Mouse (Mus musculus): ENCODE results near the gene Slc16a6. TPM values are rescaled to one million over a fixed set of nuclear protein-coding genes. Genes with fewer than 3 reads are reported as not detected.
"Not testable (repeated sequence)": the region's sequence is repeated elsewhere in the genome, so short reads cannot be mapped to it uniquely, and the experiment has no call there.

Gene Slc16a6
- polyA plus RNA-seq (2017; shearing (Covaris generic)), result 10 to 100 TPM; 22.4 to 30.5 (median 26.4) TPM

DNA sequence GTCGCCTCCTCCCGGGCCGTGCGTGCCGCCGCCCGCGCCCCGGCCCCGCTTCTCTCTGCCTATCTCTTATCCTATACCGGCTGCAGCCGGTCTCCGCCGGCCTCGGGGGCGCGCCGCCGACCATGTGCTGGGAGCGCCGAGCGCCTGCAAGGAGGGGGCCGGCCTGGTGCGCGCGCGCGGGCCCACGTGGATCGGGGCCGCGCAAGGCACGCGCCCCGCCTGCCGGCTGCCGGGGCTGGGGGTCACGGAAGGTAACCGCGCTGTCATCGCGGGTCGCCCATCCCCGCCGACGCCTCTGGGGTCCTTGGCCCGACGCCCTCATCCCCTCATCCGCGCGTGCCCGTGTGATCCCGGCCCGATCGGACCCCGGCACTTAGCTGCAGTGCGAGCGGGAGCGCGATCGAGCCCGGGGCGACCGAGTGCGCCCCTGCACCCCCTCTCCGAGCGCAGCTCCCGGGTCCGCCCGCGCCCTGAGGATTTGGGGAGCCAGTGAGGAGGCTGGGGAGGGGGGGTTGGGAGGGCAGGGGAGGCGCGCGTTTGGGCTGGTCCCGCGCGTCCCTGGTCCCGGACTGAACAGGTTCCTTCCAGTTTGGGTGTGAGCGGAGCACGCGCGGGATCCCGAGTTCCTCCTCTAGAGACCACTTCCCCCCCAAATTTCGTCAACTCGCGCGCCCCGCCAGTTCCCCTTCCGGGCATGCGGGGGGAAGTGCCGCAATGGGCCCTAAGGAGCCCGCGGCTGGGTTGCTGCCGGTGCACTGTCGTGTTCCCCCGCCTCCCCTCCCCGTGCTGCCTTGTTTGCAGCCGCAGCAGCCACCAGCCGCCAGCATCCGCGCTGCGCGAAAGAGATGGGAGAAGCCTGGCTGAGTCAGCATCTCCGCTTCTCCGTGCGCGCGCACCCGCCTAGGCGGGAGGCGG is at the start of gene Slc16a6, which contains the start of gene Arsg:
Gene Slc16a6, minus strand, starts transcription at position 428 of the 915 bp plus-strand sequence.
Gene Arsg, plus strand, starts transcription at position 204 of the 915 bp plus-strand sequence.
- ATAC-seq, result peak; percentile 73

DNA sequence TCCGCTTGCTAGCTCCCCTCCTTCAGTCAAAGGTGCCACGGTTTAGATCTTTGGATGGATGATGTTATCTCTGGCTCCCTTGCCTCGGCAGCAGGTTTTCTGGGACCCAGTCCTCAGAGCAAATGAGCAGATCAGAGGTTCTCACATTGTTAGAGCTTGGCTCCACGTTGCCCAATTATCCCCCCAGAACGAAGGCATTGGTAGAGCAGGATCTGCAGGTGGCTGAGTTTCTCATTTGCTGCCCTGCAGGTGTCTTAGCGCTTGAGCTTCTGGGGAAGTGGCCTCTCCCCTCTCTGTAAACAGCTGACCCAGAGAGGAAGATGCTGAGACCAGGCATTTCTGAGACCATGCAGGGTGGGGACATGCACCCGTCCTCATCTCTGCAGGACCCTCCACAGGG is 47.6 kb upstream of the Slc16a6 start:
- ATAC-seq, result no peak

DNA sequence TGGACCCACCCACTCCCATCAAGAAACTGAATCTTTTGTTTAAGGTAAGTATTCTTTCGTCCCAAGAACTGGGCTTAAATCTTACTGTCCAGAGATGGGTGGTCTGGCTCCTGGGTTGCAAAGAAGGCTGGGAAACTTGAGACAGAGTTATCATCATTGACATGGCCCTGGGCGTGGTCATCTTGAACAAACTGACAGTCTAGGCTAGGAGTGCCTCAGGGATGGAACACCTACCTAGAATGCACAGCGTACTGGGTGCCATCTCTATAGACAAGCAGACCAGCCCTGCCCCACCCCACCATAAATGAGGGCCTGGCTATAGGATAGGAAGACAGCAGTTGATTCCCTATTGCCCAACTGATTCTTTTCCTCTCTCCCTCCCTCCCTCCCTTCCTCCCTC is 44.4 kb upstream of the Slc16a6 start:
- no peak for ATAC-seq

DNA sequence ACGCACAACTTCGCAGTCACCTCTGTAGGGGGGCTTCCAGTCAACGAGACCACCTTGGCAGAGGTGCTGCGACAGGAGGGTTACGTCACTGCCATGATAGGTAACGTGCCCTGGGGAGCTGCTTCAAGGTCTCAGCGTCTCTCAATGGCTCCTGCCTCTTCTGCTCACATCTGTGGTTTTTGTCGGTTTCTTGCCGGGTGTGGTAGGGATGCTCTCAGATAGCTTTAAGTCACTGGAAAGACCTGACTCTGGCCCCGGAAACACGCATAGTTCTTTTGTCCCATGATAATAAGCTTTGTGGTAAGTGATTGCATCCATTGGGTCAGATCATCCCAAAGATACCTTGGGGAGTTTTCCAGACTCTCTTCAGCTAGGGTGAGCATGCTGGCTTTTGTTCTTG is 43.9 kb upstream of the Slc16a6 start:
- ATAC-seq, result no peak

DNA sequence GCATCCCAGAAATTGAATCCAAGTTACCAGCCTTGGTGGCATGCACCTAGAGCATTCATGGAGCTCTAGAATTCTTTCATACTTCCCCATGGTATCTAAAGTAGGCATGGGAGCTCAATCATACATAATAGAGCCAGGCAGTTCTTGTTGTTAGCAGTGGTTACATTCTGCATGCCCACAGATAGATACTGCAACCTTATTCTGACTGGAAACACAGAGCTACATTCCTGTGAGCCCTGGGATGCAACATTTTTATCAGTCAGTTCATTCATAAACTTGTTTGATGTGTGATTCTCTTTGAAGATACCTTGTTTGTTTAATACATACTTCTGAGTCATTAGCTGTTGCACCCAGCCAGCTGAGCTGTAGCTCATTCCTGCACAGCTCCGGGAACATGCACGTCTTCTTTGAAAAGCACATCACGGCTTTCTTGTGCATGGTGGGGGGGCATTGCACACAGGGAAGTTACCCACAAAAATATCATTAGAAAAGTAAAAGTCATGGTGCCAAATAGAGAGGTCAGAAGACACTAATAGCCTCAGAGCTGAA is 40.7 kb upstream of the Slc16a6 start:
- ATAC-seq, result no peak

DNA sequence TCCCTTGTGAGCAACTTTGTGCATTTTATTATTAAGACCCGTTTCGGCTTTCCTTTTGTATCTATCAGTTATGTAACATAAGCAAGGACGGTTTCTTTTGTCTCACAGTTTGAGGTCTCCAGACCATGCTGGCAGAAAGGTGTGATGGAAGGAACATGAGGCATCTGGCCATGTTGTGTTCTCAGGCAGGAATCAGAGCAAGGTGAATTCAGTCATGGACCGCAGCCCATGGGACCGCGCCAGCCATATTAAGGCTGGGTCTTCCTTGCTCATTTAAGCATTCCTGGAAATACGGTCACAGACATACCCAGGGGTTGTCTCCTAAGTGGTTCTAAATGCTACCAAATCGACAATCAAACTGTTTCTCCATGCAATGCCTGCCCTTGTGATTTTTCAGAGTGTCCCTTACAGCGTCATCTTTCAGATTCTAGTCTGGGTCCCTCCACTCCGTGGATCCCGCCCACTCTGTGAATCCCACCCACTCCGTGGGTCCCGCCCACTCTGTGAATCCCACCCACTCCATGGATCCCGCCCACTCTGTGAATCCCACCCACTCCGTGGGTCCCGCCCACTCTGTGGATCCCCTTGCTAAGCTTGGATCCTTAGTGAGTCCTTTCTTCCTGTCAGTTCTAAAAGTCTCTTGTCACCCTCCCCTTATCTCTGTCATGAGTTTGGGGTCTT is 39.7 kb upstream of the Slc16a6 start:
- no peak for ATAC-seq

DNA sequence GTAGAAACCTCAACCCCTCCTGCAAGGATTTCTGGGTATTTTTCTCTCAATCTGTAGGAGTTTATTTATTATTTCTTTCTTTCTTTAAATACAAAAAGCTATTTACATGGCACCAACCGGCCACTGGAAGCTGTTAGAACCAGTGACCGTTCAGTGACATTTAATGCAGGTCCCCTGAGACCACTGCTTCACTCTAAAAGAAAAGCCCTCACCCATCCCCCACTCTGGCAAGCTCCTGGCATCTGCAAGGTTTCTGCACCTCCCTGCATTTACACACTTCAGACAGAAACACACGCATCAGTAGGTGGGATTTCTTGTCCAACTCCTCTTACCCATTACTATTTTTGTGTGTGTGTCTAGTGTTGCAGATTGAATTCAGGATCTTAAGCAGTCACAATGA is 33.7 kb upstream of the Slc16a6 start:
- ATAC-seq, result no peak

DNA sequence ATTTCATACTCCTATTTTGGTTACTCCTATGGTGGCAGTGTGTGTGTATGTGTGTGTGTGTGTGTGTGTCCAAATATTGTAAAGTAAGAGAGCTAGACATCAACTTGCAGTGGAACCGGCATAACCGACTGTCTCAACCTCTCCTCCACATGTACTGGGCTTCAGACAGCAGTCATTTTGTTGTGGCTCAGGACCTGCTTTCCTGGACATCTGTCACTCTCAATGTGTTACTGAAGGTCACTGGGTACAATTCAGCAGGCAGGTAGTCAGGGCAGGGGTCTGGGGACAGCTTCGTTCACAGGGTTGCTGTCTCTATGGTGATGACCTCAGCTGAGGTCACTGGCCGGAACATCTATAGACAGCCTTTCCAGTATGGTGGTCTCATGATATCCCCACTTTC is 32.4 kb upstream of the Slc16a6 start:
- ATAC-seq, result no peak

DNA sequence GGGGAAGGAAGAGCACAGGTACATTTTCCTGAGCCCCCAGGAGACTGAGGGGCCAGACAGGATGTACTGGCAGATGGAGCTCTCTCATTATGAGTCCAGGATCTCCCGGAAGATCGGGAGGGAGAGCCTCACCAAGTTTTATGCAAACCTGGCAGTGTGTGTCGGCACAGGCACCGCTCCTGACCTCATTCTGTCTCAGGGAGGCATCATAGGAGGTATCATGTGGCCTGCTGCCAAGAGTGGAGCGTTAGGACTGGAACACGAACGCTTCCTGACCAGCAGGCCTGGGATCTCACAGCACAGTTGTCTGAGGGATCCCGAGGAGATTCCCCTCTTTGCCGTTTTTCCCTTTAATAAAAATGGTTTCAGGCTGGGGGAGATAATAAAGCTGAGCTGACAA is 31.6 kb upstream of the Slc16a6 start:
- ATAC-seq, result no peak

DNA sequence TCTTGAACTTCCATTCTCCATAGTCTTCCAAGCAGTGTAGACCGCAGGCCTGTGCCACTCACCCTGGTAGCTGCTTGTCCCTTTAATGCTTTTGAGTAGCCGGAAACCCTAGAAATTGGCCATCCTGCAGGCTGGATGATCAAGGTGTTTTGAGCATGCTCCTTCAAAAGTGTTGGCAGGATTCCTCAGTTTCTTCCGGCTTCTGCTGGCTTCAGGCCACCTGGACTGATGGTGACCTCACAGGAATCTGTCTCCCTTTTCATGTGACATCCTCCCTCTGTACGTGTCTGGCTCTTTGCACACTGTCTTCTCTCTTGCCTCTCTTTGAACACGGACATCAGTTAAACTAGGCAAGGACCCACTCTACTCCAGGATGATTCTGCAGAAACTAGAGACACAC is 26.8 kb upstream of the Slc16a6 start:
- no peak for ATAC-seq

DNA sequence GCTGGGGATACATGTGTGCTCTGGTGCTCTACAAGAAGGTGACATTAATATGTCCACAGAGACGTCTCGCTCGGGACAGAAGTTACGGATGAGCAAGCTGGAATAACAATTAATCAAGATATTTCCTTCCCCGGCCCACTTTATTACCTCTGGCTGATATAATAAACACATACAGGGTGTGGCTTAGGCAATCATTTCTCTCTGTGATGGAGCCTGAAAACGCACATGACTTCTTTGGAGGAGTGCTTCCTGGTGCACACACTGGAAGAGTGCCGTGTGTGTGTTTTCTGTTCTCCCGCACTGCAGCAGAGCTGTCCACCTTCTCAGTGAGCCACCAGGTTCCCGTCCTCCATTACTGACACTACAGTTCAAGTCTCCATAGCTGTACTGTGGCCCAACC is 24.6 kb upstream of the Slc16a6 start:
- no peak for ATAC-seq

DNA sequence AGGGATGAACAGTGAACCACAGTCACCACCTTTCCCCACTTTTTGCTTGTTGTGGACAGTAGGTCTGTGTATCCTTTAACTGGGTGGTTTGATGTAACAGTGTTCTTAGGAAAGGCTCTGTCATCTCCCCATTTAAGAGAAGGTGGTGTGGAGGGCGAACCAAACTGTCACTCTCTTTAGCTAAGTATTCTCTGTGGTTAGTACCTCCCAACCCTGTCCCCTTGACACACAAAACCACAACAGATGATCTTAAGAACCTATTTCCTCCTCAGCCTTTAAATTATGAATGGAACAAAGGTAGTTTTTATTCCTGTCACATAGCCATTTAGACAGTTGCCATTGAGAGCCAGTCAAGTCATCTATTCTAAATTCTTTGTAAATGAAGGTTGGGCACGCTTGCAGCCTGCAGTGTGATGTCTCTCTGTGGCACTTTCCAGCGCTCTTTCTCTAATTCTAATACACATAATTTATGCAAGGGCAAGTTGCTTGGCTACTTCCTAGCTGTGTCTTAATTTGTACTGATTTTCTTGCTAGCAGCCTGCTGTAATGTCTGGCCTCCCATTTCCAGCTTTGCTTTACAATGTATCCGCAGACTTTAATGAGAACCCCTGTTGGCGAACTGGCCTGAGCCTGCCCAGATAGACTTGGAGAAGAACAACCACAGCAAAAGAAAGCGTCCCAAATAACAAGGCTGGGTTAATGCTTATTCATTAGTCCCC is 23.8 kb upstream of the Slc16a6 start:
- peak; percentile 44 for ATAC-seq

DNA sequence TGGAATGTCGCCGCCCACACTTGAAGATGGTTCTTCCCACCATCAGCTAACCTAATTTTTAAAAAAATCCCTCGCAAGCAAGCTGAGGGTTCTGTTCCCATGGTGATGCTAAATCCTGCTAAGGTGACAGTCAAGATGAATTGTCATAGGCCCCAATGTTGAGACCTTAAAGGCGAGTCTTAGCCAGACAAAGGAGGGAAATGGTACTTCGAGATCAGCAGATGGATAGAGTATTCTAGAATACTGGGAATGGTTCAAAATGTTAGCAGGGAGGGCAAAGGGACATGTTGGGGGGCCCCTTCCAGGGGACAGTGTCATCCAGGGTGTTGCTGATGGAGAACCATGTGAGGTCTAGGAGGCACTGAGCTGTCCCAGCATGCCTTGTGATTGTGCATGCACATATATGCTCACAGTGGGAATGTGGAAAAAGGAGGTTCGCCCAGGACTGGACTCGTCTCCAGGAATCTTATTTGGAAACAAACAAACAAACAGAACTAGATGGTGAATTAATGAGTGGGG is 23.1 kb upstream of the Slc16a6 start:
- ATAC-seq, result no peak

DNA sequence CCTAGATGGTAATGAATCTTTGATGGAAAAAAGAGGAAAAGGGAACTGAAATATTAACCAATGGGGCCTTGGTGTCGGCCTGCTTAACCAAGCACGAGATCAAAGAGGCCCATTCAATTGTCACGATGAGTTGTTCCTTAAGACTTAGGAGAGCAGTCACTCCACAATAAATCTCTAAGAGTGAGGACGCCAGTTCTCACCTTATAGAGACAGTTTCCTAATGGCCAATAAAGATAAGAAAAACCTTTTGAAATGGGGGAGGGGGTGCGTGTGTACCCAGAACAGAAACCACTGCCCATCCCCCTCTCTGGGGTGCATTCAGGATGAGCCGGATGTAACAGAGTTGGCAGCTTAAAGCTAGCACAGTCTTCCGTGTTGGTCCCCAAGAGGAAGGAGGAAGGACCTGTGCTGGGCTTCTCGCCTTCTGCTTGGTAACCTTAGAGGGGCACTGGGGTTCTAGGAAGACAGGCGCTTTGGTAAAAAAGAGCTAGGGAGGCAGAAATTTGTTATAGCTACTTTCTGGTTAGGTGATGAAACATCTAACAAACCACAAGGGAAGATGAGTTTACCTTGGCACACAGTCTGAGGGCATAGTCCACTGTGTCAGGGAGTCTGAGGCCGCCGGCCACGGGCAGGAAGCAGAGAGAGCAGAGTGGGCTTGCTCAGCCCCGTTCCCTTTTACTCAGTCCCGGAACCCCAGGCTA is 22.5 kb upstream of the Slc16a6 start:
- peak; percentile 73 for ATAC-seq

DNA sequence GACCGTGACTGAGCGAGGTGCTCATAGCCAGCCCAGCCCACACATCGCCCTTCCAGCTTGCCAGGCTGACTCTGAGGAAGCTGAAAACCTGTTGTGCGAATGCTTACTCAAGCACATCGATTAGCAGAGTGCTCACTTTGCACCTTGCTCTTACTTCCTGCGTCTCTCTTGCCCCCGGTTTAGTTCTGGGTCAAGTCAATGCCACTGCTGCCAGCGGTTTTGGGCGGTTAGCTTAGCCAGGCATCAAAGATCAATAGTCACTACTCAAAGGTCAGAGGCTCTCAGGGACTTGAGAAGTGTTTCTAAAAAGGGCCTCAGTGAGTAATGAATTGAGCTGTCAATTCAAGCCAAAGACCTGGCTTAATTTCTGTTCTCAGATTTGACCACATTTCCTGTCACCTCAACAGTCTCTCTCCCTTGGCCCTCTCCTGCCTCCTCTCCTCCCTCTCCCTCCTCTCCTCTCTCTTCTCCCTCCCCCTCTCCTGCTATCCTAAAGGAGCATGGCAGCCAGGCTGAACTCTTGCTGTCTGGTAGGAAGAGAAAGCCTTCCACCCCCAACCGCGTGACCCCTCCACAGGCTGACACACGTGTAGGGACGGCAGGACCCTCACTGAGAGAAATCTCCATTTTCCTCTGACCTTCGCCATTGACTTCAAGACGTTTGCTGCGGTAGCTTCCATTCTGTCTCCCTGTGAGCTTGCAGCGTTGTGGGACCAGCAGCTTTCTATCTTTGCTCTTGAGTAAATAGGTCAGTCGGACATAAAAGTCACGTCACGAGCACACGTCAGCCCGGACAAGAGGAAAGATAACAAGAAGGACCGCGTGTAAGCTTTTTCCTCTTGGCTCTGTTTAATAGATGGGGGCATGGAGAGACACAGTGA is 21.7 kb upstream of the Slc16a6 start:
- ATAC-seq, result peak; percentile 36

DNA sequence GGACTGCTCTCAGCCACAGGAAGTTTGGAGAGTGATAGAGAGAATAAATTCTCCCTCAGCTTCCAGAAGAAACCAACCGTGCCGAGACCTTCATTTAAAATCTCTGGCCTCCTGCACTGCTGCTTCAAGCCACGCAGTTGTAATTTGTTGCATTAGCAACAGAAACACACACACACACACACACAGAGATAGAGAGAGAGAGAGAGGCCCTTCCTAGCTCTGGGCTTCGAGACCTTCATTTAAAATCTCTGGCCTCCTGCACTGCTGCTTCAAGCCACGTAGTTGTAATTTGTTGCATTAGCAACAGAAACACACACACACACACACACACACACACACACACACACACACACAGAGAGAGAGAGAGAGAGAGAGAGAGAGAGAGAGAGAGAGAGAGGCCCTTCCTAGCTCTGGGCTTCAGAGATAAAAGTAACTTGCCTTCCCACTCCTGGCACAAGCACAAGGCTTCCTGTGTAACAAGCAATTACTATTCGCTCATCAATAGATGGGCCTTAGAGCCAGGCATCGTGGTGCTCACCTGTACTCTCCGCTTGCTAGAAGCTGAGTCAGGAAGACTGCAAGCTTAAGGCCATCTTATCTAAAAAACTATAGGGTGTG is 19.6 kb upstream of the Slc16a6 start:
- ATAC-seq, result not testable (repeated sequence)

DNA sequence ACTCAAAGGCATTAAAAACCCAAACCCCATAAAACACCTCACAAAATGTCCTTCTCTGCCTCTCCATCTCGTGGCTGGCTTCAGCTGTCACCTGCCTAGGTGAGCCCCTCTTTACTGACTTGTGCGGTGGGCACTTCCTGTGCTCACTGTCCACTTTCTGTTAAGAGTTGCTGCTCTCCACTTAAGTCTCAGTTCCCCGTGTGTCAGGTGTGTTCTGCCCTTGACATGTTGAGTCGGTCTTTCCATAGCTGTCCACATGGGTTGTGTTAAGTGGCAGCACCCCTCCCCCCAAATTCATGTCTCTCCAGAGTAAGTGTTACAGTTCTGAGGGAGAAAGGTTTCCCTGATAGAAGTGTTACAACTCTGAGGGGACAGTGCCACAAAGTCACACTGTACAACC is 18.4 kb upstream of the Slc16a6 start:
- ATAC-seq, result no peak

DNA sequence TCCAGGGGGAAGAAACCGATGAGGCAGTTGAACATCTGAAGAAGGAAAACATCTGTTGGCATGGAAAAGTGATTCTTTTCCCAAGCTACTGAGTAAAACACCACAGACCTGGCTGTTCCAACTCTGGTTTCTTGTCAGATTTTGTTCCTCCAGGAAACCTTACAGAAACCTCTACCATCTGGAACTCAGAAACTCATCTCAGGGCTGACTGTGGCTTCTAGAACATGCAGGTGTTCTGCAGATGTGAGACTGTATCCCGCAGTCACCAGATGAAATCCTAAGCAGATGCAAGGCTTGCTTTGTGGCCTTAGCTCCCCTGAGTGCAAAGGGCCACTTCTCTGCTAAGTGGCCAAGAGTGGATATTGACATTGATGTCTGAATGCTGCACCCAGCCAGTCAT is 16.4 kb upstream of the Slc16a6 start:
- ATAC-seq, result no peak

DNA sequence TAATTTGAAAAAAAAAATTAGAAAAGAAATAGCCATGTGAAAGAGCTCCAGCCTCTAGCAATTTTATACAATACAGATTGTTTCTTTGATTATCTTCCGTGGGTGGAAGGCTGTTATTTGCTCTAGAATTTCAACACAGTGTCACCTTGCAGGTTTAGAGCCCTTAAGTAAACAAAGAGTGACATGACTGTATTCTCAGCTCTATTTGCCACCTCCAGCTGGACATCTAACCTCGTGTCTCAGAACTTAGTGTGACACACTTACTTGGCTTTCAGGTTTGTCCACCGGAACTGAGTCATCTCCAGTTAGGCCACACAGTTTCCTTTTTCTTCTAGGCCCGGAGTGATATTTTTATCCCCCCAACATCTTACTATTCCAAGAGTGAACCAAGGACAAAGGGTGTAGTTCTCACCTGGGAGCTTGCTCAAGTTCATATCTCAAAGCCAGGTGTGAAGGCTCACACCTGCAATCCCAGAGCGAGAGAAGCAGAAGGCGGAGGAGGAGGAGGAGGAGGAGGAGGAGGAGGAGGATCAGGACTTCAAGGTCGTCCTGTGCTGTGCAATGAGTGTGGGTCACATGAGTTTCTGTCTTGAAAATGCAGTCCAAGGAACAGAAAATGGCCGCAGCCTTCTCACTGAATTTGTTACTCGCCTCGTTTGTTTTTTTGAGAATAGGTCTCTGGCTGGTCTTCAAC is 14.7 kb upstream of the Slc16a6 start:
- no peak for ATAC-seq

DNA sequence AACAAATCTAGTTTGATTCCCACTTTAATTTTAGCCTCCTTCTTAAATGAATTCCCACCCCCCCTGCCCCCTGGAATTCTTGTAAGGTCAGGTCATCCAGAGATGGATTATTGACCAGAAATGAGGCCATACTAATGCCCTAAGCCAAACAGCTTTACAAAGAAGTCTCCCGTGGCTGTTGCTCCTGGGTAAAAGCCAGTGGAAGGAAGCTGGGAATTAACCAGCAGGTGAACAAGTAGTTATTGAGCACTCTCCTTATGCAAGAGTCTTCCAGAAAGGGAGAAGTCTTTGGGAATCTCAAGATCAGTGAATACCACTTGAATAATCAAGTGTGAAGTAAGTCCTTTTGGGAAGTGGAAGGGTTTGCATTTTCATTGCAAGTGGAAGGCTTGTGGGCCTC is 13.7 kb upstream of the Slc16a6 start:
- ATAC-seq, result no peak
